Mouse (Mus musculus): ENCODE measurements around the gene Shisa8.

GRCm38 (mm10) chr15:82217039-82217438 lies 4.4 kb upstream of the Shisa8 start:
- TF ChIP-seq EP300 (IDR thresholded peaks at IDR 0.05; ENCODE audit: low read depth) (no peak), CTCF (IDR thresholded peaks at IDR 0.05; ENCODE audit: low read depth) (peak; percentile 19; the same call in 1 of the 2 replicates)

All from liver, postnatal 0 days (tissue).